Mouse (Mus musculus): ENCODE results near the gene Fcgr1. TPM values are rescaled to one million over a fixed set of nuclear protein-coding genes. Genes with fewer than 3 reads are reported as not detected.
"Not testable (repeated sequence)": the region's sequence is repeated elsewhere in the genome, so short reads cannot be mapped to it uniquely, and the experiment has no call there.

Fcgr1 gene
- total RNA-seq (2021) (1 to 10 TPM; 1.2 to 1.3 TPM), polyA plus RNA-seq (2012; rRNA removed) (1.1 and 2.4 TPM in 2 replicates)
- long read RNA-seq: 0 reads

DNA sequence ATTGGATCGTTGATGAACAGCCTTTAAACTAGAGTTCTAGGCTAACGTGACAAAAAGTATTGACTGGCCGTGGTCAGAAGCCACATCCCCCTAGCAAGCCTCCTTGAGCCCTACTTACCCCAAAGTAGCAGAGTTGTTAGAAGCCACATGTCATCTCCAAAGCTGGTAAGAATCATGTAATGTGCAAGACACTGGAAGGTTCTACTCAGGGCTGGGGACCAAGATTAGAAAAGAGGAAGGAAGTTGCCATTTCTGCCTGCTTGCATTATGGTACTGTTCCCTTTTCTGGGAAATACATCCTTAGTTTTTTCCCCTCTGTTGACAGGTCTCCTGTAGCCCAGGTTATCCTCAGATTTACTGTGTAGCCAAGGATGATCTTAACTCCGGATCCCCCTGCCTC lies at the start of gene Fcgr1:
Gene Fcgr1, minus strand, starts transcription at position 183 of the 400 bp plus-strand sequence.
- no peaks in the 10 kb centered on the region for H3K79me2 ChIP-seq (replicated peaks; ENCODE audit: control insufficient read depth, insufficient read depth, low read length)
- no peaks in the 10 kb centered on the region for H3K27me3 ChIP-seq (ENCODE audit: control insufficient read depth, insufficient read depth, low read length)
- no peak within 1 kb of the TSS for H3K27ac ChIP-seq
- H3K4me3 ChIP-seq: no peak within 1 kb of the TSS
- 78% methylated on average over 4 of the region's 4 CpGs for WGBS
- H3K36me3 ChIP-seq (ENCODE audit: control insufficient read depth, insufficient read depth, low read length): no peaks in the 10 kb centered on the region
- no peak within 1 kb of the TSS for H3K9ac ChIP-seq (ENCODE audit: low read depth, low read length)
- DNase-seq: no peak
- intact Hi-C loops (cut with DNase I): no loop called here
- no peaks in the 10 kb centered on the region for H3K4me1 ChIP-seq (ENCODE audit: control insufficient read depth, insufficient read depth, low read length)
- TF ChIP-seq CTCF (IDR thresholded peaks at IDR 0.05) (no peak), POLR2A (IDR thresholded peaks at IDR 0.05; ENCODE audit: insufficient read depth, low read depth, low read length) (no peak)

DNA sequence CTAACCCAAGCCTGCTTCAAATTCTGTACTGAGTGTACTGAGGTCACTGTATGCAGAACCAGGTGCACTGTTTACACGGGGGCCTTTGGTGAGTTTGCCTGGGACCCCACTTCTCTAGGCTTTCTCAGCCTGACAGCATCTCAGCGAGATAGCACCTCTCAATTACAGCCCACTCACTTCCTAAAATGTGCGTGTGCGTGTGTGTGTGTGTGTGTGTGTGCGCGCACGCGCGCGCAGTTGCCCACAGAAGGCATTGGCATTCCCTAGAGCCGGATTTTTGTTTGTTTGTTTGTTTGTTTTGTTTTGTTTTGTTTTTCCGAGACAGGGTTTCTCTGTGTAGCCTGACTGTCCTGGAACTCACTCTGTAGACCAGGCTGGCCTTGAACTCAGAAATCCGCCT lies 48.9 kb upstream of the Fcgr1 start:
- intact Hi-C loops (cut with DNase I); H3K36me3 ChIP-seq (ENCODE audit: control insufficient read depth, insufficient read depth, low read length); H3K4me1 ChIP-seq (ENCODE audit: control insufficient read depth, insufficient read depth, low read length); H3K79me2 ChIP-seq (replicated peaks; ENCODE audit: control insufficient read depth, insufficient read depth, low read length); H3K4me3 ChIP-seq; H3K27ac ChIP-seq; DNase-seq; H3K9ac ChIP-seq (ENCODE audit: low read depth, low read length): not testable (repeated sequence)
- H3K27me3 ChIP-seq (ENCODE audit: control insufficient read depth, insufficient read depth, low read length): peaks cover 11% of the 10 kb centered on the region
- WGBS: 46% methylated on average over 13 of the region's 13 CpGs

DNA sequence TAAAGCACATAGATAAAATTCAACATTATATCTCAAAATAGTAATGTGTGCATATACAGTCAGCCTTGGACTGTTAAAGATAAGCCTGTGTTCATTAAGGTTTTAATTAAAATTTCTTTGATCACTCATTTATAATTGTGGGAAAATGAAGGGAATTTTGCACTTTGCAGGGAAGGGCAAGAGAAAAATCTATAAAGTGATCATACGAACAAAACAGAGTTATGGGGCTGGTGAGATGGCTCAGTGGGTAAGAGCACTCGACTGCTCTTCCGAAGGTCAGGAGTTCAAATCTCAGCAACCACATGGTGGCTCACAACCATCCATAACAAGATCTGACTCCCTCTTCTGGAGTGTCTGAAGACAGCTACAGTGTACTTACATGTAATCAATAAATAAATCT lies 48.3 kb upstream of the Fcgr1 start:
- H3K36me3 ChIP-seq (ENCODE audit: control insufficient read depth, insufficient read depth, low read length); H3K9ac ChIP-seq (ENCODE audit: low read depth, low read length); intact Hi-C loops (cut with DNase I); H3K27ac ChIP-seq; H3K4me1 ChIP-seq (ENCODE audit: control insufficient read depth, insufficient read depth, low read length); H3K4me3 ChIP-seq; DNase-seq; H3K79me2 ChIP-seq (replicated peaks; ENCODE audit: control insufficient read depth, insufficient read depth, low read length): not testable (repeated sequence)
- 61% methylated on average over 3 of the region's 3 CpGs for WGBS
- peaks cover 13% of the 10 kb centered on the region for H3K27me3 ChIP-seq (ENCODE audit: control insufficient read depth, insufficient read depth, low read length)

DNA sequence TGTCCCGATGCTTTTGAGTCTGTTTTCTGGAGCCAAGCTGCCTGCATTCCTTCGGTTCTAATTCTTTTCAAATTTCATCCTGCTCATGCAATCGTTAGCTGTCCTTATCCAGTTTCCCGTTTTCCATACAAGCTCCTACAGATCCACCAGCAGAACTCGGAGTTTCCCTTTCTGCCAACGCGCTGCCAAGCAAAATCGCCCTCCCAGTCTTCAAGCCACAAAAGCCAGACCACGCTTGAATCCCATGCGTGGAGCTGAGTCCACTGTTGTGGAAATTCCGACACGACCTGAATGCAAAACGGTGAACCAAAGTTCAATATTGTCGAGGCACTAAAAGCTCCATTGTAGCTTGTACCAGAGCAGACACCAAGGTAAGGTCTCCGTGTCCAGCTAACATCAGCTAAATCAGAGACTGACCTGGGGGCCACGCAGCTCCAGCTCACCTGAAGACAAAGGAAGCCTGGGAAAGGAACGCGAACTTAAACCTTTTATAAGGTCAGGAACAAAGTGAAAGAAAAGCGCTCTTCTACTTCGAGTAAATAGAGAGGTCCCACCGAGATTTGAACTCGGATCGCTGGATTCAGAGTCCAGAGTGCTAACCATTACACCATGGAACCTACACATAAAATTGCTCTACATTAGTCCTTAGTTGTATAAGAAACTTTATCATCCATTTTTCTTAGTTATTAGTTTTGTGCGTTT lies 47.0 kb upstream of the Fcgr1 start:
- DNase-seq: peak in 1 of 2 experiments; percentile 24
- intact Hi-C loops (cut with DNase I): no loop called here
- no peaks in the 10 kb centered on the region for H3K79me2 ChIP-seq (replicated peaks; ENCODE audit: control insufficient read depth, insufficient read depth, low read length)
- H3K27ac ChIP-seq: no peak overlapping the region
- no peaks in the 10 kb centered on the region for H3K4me1 ChIP-seq (ENCODE audit: control insufficient read depth, insufficient read depth, low read length)
- no peaks in the 10 kb centered on the region for H3K36me3 ChIP-seq (ENCODE audit: control insufficient read depth, insufficient read depth, low read length)
- no peak overlapping the region for H3K4me3 ChIP-seq
- WGBS: 5% methylated on average over 24 of the region's 24 CpGs
- H3K9ac ChIP-seq (ENCODE audit: low read depth, low read length): no peak overlapping the region
- TF ChIP-seq POLR2A (IDR thresholded peaks at IDR 0.05; ENCODE audit: insufficient read depth, low read depth, low read length) (no peak), EP300 (IDR thresholded peaks at IDR 0.05; ENCODE audit: insufficient read depth, low read depth, low read length) (no peak), CTCF (IDR thresholded peaks at IDR 0.05) (no peak)
- H3K27me3 ChIP-seq (ENCODE audit: control insufficient read depth, insufficient read depth, low read length): peaks cover 13% of the 10 kb centered on the region

DNA sequence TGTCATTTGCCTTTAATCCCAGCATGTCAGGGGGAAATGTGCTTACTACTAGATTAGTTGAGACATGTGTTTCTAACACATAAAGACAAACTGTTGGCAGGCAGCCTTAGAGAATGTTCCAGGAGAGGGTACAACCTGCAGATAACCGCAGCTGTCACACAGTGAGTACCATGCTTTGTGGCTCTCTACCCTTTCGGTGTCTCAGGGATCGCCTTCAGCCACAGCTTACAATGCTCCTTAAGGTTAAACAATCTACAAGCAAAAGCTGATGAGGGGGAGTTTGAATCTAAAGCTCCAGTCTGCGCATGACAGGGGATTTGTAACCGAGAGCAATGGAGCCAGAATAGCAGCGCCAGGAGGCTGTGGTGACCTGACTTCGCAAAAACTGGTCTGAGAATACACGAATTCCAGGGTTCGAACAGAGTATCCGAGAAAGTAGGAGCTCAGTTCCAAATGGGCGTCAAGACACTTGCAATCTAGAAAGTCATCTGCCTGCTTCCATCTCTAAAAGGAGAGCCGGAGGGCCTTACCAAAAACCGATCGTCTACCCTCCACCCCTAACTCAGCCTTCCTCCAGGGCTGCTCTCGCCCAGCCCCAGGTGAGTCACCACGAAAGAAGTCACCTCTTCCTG lies 45.2 kb upstream of the Fcgr1 start:
- intact Hi-C loops (cut with DNase I): no loop called here
- 46% methylated on average over 16 of the region's 16 CpGs for WGBS
- H3K79me2 ChIP-seq (replicated peaks; ENCODE audit: control insufficient read depth, insufficient read depth, low read length): no peaks in the 10 kb centered on the region

DNA sequence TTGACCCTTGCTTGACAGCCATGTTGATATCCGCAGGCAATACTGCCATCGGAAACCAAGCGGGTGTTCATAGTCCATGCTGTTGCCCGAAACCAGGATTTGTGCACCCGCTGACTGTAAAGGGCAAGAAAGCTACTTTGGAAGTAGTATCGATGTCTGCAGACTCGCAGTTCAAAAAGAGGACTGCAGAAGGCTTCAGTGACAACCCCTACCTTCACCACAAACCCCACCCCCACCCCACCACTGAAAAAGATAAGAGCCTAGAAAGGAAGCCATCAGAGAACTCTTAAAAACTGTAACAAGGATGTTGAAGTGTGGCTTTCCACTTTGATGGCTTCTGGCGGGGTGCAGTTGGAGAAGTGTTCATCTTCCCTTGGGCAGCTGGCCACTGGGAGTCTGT lies 44.3 kb upstream of the Fcgr1 start:
- Histone ChIP-seq H3K4me1 (ENCODE audit: control insufficient read depth, insufficient read depth, low read length) (peaks cover 2% of the 10 kb centered on the region), H3K36me3 (ENCODE audit: control insufficient read depth, insufficient read depth, low read length) (no peaks in the 10 kb centered on the region), H3K27ac (no peak overlapping the region), H3K4me3 (no peak overlapping the region), H3K79me2 (replicated peaks; ENCODE audit: control insufficient read depth, insufficient read depth, low read length) (no peaks in the 10 kb centered on the region), H3K27me3 (ENCODE audit: control insufficient read depth, insufficient read depth, low read length) (peaks cover 23% of the 10 kb centered on the region), H3K9ac (ENCODE audit: low read depth, low read length) (no peak overlapping the region)
- intact Hi-C loops (cut with DNase I): no loop called here
- no peak for DNase-seq
- WGBS: 91% methylated on average over 8 of the region's 8 CpGs
- TF ChIP-seq EP300 (IDR thresholded peaks at IDR 0.05; ENCODE audit: insufficient read depth, low read depth, low read length): no peak
- no peak for TF ChIP-seq POLR2A (IDR thresholded peaks at IDR 0.05; ENCODE audit: insufficient read depth, low read depth, low read length)
- TF ChIP-seq CTCF (IDR thresholded peaks at IDR 0.05): no peak

More for the DNA sequence above, 45.2 kb upstream of the Fcgr1 start:
- no peak for DNase-seq
- peaks cover 17% of the 10 kb centered on the region for H3K27me3 ChIP-seq (ENCODE audit: control insufficient read depth, insufficient read depth, low read length)
- no peak overlapping the region for H3K9ac ChIP-seq (ENCODE audit: low read depth, low read length)
- H3K36me3 ChIP-seq (ENCODE audit: control insufficient read depth, insufficient read depth, low read length): no peaks in the 10 kb centered on the region
- no peak overlapping the region for H3K4me3 ChIP-seq
- no peaks in the 10 kb centered on the region; the same call in 1 of the 2 replicates for H3K4me1 ChIP-seq (ENCODE audit: control insufficient read depth, insufficient read depth, low read length)
- TF ChIP-seq CTCF (IDR thresholded peaks at IDR 0.05) (no peak), POLR2A (IDR thresholded peaks at IDR 0.05; ENCODE audit: insufficient read depth, low read depth, low read length) (no peak), EP300 (IDR thresholded peaks at IDR 0.05; ENCODE audit: insufficient read depth, low read depth, low read length) (no peak)
- no peak overlapping the region for H3K27ac ChIP-seq

All from heart, adult 2 months (tissue).